Mouse (Mus musculus): Measurements from ENCODE around the gene Exoc6.
"Not testable (repeated sequence)": the region's sequence is repeated elsewhere in the genome, so short reads cannot be mapped to it uniquely, and the experiment has no call there.

Gene Exoc6

GRCm38 (mm10) chr19:37550101-37551039 lies at the start of gene Exoc6:
Exoc6 (plus strand) TSS chr19:37550418.
- DNase-seq: peak; percentile 62 to 67

- no peak for DNase-seq
Measured at GRCm38 (mm10) chr19:37502996-37503395, 47.2 kb upstream of the Exoc6 start.

- DNase-seq: no peak
Measured at GRCm38 (mm10) chr19:37506066-37506465, 44.2 kb upstream of the Exoc6 start.

GRCm38 (mm10) chr19:37506614-37507013 lies 43.6 kb upstream of the Exoc6 start:
- DNase-seq: no peak

GRCm38 (mm10) chr19:37509725-37510124 lies 40.5 kb upstream of the Exoc6 start:
- DNase-seq: peak; percentile 47 to 49

- DNase-seq: no peak
Measured at GRCm38 (mm10) chr19:37514811-37515292, 35.4 kb upstream of the Exoc6 start.

GRCm38 (mm10) chr19:37517419-37517818 lies 32.8 kb upstream of the Exoc6 start:
- DNase-seq: no peak

- DNase-seq: no peak
Measured at GRCm38 (mm10) chr19:37520740-37521433, 29.3 kb upstream of the Exoc6 start.

GRCm38 (mm10) chr19:37521434-37521781 lies 28.8 kb upstream of the Exoc6 start:
- DNase-seq: no peak

- no peak for DNase-seq
Measured at GRCm38 (mm10) chr19:37523280-37524062, 26.7 kb upstream of the Exoc6 start.

GRCm38 (mm10) chr19:37525925-37526324 lies 24.3 kb upstream of the Exoc6 start:
- DNase-seq: no peak

GRCm38 (mm10) chr19:37526768-37527167 lies 23.4 kb upstream of the Exoc6 start:
- no peak for DNase-seq

- DNase-seq: not testable (repeated sequence)
Measured at GRCm38 (mm10) chr19:37527736-37528135, 22.5 kb upstream of the Exoc6 start.

GRCm38 (mm10) chr19:37528581-37528980 lies 21.6 kb upstream of the Exoc6 start:
- DNase-seq: no peak

GRCm38 (mm10) chr19:37529296-37529695 lies 20.9 kb upstream of the Exoc6 start:
- no peak for DNase-seq

GRCm38 (mm10) chr19:37529975-37530515 lies 20.2 kb upstream of the Exoc6 start:
- no peak for DNase-seq

- DNase-seq: no peak
Measured at GRCm38 (mm10) chr19:37530601-37531000, 19.6 kb upstream of the Exoc6 start.

- DNase-seq: no peak
Measured at GRCm38 (mm10) chr19:37531200-37531845, 18.9 kb upstream of the Exoc6 start.

GRCm38 (mm10) chr19:37533196-37533595 lies 17.0 kb upstream of the Exoc6 start:
- DNase-seq: no peak

GRCm38 (mm10) chr19:37534737-37535365 lies 15.4 kb upstream of the Exoc6 start:
- DNase-seq: no peak

GRCm38 (mm10) chr19:37536426-37536825 lies 13.8 kb upstream of the Exoc6 start:
- DNase-seq: no peak

GRCm38 (mm10) chr19:37537717-37538116 lies 12.5 kb upstream of the Exoc6 start:
- no peak for DNase-seq

All from thymus, adult 18-20 months (tissue).